Mouse (Mus musculus) lung, postnatal 10 days (tissue): Measurements from ENCODE around the gene Myo3b.
"Not testable (repeated sequence)": the region's sequence is repeated elsewhere in the genome, so short reads cannot be mapped to it uniquely, and the experiment has no call there.

Experiments used
- DNase-seq: peaks from one replicate; pipeline ENCODE4 v3.0.0; 2021

Myo3b gene

DNA sequence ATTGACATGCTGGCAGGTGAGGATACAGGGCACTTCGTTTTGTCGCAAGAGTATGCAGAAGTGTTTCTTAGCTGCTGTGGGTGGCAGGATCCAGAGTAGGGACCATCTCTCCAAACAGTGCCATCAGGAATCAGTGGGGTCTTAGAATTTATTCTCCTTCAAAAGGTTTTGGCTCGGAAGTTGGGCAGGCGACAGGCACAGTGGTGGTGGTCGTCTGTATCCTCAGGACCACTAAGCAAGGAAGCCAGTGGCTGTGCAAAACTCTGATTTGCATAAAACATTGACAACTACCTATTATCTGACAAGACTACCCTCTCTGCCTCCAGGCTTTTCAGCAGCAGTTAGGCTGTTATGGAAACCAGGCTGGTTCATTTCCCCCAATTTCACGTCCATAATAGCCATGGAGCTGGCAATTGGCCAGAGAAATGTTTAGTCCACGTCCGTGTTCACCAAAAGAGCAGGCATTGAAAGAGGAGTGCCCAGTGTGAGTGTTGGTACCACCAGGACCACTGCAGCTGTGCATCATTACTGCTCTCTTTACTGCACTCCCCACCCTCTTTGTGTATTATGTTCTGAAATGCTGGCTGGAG lies 163.7 kb downstream of the Myo3b start:
- no peak for DNase-seq

DNA sequence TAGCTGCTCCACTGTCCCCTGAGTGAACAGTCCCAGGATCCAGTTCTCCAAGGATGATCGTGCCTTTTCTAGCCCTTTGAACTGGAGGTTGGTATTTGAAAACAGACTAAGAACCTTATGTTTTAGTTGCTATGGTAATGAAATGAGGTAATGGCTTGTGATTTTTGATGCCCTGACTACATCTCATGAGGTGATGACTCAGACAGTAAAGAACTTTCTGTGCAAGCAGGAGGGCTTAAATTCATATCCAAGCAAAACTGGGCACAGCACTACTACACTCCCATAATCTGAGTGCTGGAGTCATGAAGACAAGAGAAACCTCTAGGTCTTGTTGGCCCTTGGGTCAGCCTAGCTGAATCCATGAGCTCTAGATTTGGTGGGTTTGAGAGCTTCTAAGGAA lies 169.5 kb downstream of the Myo3b start:
- DNase-seq: no peak

DNA sequence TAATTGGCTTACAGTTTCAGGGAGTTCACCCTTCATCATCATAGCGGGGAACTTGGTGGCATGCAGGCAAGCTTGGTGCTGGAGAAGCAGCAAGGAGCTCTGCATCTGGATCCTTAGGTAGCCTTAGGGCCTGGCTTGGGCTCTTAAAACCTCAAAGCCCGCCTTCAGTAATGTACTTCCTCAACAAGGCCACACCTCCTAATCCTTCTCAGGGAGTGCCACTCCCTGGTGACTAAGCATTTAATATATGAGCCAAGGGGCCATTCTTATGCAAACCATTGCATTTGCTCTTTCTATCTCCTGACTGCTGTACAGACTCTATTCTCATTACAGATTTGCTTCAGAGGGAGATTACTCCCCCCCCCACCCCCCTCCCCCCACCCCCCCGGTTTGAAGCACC lies 170.9 kb downstream of the Myo3b start:
- no peak for DNase-seq

DNA sequence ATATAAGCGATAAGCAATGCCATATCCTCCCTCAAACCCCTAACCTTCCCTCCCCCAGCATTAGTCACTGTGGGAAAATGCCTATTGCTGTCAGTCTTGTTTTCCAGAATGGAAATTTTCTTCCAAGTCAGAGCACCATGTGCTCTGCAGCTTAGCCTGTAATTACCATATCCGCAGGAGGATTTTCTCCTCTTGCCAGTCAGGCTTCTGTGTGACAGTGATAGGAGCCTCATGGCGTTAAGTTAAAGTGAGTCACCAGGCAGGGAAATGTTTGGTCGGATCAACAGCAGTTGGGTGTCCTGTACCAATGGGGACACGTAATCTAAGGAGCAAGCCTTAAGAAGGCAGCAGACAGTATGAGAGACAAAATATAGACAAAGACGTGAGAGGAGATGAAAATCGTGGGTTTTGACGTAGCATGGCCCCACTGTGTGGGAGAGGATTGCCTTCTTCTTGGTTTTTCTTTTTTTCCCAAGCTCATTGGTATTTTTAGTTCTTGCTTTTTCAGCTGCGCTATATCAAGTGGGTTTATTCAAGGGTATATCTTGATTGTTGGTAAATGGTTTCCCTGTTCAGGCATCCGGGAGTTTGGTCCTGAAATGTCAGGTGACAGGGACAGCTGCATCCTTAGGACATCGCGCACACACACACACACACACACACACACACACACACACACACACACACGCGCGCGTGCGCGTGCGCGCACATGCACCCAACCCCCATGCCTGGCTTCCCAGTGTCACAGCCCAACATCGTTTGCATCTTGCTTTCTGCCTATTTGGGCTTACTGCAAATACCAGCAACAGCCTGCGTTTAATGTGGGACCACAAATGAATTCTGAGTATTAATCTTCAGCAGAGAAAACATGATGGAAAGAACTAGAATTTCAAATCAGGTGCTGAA lies 171.8 kb downstream of the Myo3b start:
- no peak for DNase-seq

DNA sequence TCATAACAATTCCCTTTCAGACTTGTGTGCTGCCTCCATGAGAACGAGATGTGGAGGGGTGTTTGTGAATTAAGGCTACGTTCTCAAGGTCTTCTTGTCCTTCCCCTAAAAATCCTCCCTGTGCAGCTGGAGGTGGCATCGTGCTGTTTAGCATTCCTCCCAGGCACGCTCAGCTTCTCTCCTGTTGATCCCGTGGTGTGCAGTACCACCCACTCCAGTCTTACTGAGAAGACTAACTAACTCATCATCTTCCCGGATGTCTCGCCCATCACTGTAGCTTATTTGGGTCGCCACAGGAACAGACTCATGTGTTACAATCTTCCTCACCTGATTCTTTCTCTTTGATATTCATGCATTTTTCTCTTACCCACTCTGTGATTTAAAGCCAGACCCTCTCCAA lies 175.5 kb downstream of the Myo3b start:
- no peak for DNase-seq

DNA sequence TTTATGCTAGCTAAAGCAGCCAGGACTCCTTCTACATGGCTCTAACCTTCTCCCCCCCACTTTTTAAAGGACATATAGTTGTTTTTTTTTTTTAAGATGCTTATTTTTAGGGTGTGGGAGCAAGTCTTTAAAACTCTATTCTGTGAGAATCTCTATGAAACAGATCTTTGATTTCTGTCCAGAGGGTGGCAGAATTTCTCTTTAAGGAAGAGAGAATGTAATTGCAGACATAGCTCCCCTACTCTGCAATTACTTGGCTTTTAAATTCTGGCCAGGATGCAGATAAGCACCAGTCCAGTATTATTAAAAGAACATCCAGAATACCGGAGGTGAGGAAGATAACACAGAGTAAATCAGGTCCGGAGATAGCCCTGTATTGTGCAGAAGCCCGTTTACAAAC lies 178.9 kb downstream of the Myo3b start:
- DNase-seq: no peak

DNA sequence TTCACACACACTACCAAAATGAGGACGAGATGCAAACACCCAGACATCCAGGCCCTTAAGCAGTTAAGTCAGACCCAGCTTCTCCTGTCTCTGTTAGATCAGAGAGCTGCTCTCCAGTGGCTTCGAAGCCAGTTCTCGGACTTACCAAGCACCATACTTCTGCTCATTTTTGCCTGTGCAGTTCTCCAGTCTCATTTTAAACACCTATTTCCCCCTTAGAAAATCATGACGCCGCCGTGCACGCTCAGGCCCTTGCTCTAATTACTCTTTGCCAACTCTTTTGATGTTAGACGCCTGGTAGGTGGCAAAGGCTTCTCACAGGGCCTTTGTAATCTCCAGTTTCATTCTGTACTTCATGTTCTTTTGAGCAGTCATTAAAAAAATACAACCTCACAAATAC lies 179.5 kb downstream of the Myo3b start:
- no peak for DNase-seq

DNA sequence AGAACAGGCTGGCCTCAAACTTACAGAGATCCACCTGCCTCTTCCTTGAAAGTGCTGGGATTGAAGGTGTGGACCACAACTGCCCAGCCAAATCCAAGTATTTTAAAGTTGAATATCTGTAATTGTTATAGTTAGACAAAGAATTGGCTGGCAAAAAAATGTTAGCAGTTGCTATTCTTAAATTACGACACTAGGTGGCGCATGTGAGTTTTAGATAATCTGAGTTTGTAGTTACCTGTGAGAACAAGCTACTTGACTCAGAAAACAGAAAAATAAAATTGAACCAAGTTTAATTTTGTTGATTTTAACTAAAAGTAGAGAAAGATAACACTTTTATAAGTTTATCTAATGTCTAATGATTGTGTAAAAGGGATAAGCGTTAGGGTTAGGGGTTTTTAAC lies 187.8 kb downstream of the Myo3b start:
- peak; percentile 21 for DNase-seq

DNA sequence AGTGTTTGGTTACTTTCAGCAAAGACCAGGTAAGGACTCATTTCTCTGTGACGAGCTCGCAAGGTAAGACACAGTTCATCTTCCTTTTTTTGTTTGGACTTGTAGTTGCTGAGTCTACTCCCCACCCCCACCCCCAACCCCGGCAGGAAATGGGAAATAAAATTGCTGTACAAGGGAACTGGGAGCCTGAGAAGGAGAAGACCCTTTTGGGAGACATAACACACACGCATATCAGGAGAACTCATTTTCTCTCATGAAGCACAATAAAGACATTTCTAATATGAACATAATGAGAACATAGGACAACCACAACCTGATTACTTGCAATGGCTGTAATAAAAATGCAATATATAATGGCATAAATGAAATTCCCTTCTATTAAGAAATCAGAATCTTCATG lies 195.5 kb downstream of the Myo3b start:
- DNase-seq: not testable (repeated sequence)

DNA sequence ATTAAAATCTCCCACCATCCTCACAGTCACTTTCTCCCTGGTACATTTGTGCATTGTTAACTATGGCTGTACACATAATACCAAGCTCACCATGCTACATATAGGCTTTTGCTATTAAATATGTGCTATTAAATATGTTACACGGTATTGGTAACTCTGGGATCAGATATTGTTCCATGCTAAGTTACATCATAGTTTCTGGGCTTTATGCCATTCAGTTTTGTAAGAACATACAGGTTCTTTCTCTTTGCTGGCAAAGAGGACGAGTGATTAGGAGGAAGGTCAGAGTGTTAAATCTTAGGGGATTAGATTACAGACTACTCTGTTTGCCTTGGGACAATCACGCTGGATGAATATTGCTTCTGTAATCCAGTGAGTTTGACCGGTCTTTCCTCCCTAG lies 207.1 kb downstream of the Myo3b start:
- no peak for DNase-seq

DNA sequence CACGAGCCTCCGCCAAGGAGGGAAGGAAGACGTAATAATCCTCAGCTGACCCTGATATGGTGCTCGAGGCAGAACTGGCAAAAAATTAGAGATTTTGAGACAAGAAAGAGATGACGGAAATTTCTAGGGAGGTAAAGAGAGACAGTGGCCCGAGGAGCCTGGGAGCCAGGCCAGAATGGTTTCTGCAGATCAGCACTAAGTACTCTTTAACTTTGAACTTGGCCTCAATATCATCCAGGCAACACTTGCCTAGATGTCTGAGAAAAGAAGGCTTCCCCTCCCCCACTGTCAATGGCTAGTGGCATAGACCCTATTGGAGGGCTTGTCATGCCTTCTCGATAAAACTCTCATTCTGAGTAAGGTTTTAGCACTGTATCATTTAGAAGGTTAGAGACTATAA lies 209.7 kb downstream of the Myo3b start:
- no peak for DNase-seq

DNA sequence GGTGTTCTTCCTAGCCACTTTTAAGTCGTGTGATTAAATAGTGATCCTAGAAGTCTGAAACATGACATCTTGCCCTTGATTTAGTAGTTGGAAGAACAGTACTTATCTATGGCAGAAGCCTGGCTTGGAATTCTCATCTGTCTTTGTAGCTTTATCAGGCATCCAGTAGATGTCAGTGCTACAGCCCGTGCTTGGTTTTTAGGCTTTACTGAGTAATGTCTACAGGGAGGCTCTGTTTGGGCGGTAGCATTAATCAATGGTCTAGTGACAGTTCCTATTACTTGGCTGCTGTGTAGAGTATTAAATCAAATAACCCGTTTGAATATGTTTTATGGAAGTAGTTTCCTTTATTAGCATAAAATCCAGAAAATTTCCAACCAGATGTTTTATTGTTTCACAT lies 210.9 kb downstream of the Myo3b start:
- DNase-seq: no peak

DNA sequence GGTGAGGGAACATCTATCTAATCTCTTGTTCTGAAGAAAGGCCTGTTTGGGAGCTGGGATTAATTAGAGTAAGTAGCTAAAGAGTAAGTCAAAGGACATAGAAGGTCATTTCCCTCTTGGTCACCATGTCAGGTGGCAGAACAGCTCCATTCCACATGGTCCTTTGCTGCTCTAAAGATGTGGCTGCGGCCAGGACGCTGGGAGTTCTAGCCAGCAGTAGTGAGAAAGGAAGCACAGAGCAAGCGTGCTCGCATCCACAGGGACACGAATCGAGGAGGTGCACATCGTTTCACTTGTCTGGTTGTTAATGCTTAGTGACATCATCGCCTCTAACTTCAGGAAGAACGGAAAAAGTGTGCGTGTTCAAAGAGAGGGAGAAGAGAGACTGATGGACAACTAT lies 212.3 kb downstream of the Myo3b start:
- DNase-seq: no peak

DNA sequence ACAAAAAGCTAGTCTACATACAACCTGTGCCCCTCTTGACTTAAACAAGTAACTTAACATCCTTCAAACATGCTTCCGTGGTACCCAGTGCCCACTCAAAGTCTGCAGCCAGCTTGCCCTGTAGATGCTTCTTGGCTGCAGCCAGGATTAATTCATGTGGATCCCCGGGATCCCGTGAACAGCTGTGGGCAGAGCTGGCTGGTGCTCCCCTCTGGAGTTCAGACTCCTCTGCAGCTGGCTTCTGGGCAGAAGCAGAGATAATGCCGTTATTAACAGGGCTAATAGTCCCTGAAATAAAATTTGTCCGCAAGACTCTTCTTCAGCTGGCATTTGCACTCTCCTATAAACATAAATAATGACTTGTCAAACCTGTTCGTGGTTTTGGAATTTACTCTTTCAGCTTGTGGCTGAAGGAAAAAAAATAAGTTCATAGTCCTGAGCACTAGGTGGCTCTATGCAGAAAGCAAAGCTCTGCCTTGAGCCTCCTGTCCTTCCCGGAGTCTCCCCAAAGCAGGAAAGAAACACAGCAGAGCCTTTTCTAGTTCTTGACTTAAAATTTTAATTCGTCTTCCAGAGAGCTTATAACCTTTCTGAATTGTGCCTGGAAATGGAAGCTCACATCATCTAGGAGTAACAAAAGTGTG lies 220.6 kb downstream of the Myo3b start:
- peak; percentile 49 for DNase-seq

DNA sequence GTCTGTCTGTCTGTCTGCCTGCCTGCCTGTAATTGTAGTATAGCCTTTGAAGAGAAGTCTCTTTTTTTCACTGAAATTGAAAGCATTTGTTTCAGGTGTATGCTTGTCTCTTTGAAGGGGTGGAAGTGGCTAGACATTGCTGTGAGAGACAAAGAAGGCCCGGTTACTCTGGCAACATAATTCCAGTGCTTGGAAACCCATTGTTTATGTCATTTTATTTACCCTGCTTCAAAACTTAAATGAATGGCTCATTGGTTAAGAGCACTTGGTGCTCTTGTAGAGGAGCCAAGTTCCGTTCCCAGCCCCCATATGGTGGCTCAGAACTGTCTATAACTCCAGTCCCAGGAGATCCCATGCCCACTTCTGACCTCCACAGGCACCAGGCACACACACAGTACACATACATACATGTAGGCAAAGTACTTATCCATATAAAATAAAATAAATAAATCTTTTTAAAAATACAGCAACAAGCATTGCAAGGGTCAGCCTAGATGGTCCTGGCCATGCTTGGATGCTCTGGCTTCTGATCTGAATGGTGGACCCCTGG lies 221.8 kb downstream of the Myo3b start:
- no peak for DNase-seq

DNA sequence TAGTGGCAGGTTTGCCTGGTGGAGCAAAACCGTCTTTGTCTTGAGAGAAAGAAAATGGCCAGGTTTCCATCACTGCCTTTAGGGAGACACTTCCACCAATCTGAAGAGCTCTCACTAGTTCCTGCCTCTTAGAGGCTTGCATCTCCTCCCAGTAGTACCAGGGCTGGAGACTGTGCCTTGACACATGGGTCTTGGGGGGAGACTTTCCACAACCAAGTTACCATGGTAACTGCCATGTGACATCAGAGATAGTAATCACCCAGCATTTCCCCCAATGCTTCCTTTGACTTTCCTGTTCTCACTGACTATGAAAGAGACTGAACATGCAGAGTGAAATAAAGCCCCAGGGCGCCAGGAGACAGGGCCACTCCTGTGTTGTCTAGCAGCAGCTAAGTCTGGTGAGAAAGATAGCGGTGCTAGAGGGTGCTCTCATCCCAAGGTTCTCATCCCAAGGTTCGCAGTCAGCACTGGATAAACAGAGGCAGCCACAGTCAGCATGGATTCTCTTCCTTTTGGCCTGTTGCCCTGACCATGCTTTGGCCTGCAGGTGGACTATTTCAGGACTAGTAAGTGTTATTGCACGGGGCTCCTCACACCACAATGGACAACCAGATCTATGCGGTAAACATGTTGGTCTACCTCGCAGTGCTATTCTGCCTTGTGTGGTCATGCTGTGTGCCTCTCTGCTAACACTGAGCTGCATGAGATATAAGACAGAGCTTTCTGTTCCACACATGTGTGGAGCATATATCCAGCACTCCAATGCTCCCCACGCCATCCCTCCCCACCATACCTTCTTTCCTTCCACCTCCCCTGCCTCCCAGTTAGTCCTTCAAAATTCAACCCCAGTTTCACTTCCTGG lies 223.0 kb downstream of the Myo3b start:
- no peak for DNase-seq

DNA sequence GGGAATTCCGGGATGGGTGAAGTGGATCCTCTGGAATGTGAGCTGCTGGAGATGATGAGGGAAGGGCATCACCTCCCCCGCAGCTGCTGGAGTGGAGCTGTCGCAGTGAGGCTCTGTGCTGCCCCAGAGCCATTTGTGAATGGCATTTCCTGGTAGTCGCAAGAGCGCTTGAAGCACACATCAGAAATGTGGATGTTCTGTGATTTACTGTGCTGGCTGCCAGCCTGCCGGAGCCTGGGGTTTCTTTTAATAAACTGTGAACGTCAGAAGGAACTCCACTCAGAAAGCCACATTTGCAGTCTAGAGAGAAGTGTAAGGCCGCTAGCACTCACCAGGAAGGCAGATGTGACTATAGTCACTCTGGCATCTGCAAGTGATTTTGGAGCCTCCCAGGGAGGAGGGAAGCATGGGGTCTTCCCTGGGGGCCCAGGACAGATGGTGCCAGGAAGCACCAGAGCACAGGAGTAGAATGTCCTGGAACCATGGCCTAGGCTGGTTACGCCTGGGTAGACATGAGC lies 223.7 kb downstream of the Myo3b start:
- peak; percentile 44 for DNase-seq

DNA sequence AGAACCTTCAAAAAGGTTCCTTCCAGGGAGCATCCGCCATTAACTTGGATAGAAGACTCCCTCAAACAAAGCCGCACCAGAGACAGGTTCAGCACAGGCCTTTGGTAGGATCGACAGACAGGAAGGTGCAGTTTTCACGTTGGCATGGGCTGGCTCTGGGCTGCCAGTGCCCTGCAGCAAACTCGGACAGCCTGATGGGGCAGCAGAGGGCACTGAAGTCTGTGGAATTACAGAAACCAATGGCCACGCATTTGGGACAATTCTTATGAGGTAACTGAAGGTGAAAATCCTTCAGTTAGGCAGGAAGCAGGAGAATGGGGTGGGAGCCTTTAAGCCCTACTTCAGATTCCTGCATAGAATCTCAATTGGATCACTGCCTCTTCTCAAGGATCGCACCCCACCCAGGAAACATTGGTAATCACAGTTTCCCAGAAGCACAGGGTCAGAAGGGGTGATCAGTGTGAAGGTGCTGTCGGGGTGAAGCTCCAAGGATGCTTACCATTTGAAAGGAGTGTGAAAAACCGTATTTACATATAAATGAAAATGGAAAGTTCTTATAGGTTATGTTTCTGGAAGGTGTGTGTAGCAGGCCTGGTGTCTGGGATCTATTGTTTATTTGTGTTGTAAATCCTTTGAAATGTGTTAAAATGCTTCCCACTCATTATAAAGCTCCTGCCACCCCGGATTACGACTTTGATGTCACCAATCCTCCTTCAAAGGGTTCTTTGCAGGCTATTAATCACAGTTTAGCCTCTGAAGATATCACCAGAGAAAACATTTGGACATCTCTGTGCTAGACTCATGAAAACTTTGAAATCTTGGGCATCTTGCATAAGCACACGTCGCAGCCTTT lies 239.7 kb downstream of the Myo3b start:
- DNase-seq: peak; percentile 54

DNA sequence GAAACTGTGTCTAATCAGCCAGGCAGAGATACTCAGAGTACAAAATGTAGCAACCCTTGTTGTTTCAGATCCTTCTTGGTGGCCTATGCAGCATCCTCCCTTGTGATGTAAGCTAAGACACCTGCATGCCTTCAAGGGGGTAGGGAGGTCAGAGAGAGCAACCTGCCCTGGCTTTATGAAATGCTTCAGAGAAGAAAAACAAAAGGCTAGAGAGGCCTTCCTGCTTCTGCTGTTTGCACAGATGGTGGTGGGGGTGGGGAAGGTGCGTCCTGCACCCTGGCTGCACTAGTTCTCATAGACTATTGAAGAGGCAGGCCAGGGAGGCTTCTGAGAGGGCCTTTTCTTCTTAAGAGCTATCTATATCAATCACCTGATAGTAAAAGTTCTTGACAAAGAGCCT lies 245.2 kb downstream of the Myo3b start:
- no peak for DNase-seq

DNA sequence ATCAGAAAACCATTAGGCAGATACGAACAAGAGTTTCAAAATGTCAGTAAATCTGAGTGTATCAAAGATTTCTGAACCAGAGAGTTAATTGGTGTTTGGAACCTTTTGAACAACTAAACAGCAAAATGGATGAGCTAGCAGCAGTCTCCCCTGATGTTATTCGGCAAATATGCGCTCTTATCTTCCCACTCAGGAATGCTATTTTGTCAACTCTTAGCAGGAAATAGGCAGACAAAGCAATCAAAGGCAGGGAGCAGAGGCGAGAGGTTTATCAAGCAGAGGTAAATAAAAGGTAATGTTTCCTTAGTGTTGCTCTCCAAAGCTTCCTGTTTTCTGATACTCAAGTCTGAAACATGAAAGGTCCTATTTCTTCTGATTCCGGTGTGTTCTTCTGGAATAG lies 252.1 kb downstream of the Myo3b start:
- no peak for DNase-seq

DNA sequence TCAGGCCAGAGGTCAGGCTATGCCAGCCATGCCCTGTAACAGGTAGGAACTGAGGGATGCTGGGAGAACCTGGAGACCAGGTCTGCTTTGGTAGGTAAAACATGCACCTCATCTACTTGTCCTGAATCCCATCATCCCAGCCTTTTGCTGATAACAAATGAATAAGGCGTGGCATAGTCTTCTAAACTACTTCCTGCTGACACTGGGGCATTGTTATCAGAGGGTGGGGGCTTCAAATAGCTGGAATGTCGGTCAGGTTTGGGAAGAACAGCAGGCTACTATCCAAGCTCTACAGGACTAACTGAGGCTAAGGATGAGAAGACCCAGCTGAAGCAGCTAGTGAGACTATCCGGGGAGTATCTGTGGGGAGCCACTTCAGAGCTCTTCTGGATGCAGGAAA lies 253.8 kb downstream of the Myo3b start:
- DNase-seq: no peak

DNA sequence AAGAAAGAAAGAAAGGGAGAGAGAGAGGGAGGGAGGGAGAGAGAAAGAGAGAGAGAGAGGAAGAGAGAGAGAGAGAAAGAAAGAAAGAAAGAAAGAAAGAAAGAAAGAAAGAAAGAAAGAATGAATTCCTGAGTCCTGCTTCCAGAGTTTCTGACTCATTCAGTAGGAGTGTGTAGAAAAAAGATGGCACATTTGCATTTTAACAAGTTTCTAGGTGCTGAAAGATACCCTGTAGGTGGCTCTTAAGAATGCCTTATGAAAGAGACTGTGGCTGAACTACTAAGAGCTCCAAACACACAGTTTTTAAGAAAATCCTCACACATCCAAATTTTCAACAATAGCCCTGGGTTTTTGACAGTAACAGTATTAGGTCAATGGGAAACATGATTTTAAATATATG lies 264.0 kb downstream of the Myo3b start:
- no peak for DNase-seq
